Mouse (Mus musculus): Measurements from ENCODE around the gene Dnaja3. TPM values are rescaled to one million over a fixed set of nuclear protein-coding genes. Genes with fewer than 3 reads are reported as not detected.

The Dnaja3 gene
- polyA plus RNA-seq, 1 experiment from 2014 or later = 57.0 TPM

DNA sequence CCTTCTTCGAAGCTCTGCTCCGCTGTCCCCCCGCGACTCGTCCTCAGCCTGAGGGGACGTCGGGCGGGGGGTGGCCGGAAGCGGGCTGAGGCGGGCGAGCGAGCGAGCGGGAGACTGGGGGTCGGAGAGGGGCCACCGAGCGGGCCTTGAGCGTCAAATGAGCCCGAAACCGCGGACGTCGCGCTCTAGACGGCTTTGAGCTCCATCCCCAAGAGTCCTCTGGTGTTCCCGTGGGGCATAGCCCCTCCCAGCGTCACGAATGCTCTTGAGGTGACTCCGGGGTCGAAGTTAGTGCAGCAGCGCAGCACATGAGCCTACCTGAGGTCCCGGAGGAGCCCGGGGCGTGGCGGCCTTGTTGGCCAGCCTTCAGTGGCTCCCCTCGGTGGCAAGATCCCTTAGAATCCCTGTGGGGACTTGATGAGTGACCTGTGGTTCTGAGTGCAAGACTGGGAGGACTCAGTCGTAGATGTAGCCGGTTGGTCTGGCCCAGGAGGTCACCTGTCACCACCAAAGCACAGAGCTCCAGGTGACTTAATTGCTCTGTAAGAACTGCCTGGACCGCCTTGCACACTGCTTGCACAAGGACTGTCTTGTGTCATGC, 86.8 kb downstream of the Dnaja3 start:
- no peaks in the 10 kb centered on the region for H3K9me3 ChIP-seq (ENCODE audit: control insufficient read depth, low read length)
- DNase-seq (ENCODE audit: low spot score, missing footprints) (no peak), ATAC-seq (ENCODE audit: low FRiP score) (no peak; the same call in 1 of the 2 replicates)
- H3K9ac ChIP-seq (ENCODE audit: low read length) = peak overlapping the region; percentile 88
- WGBS = 2% methylated on average over 40 of the region's 40 CpGs
- H3K4me3 ChIP-seq (ENCODE audit: low read depth, low read length) = peak overlapping the region; percentile 85
- peak overlapping the region; percentile 46; the same call in 1 of the 2 replicates for H3K27ac ChIP-seq (ENCODE audit: low read depth, low read length)
- H3K4me2 ChIP-seq = peak overlapping the region; percentile 85
- H3K4me1 ChIP-seq (ENCODE audit: control insufficient read depth, insufficient read depth, low read length) = peaks cover 5% of the 10 kb centered on the region
- no peaks in the 10 kb centered on the region for H3K36me3 ChIP-seq (ENCODE audit: control insufficient read depth, insufficient read depth, low read length)
- H3K27me3 ChIP-seq (ENCODE audit: control insufficient read depth, insufficient read depth, low read length) = no peaks in the 10 kb centered on the region

DNA sequence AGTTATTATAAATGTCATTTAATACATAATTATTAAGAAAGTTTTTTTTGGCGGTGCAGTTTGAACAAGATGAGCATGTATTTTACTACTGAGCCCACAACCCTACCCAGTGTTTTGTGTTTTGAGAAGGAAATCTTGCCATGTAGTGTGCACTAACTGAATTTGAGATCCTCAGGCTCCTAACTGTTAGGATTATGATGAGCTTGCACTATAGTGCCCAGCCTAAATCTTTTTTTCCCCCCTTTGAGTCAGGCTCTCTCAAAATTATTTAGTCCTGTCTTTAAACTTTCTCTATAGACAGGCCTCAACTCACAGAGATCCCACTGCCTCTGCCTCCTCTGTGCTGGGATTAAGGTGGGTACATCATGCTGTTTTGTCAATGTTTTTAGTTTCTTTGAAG, 87.7 kb downstream of the Dnaja3 start:
- Histone ChIP-seq H3K4me2 (no peak overlapping the region), H3K27me3 (ENCODE audit: control insufficient read depth, insufficient read depth, low read length) (no peaks in the 10 kb centered on the region), H3K9me3 (ENCODE audit: control insufficient read depth, low read length) (no peaks in the 10 kb centered on the region), H3K36me3 (ENCODE audit: control insufficient read depth, insufficient read depth, low read length) (no peaks in the 10 kb centered on the region), H3K27ac (ENCODE audit: low read depth, low read length) (no peak overlapping the region), H3K9ac (ENCODE audit: low read length) (no peak overlapping the region), H3K4me1 (ENCODE audit: control insufficient read depth, insufficient read depth, low read length) (peaks cover 5% of the 10 kb centered on the region), H3K4me3 (ENCODE audit: low read depth, low read length) (no peak overlapping the region)
- no peak for DNase-seq (ENCODE audit: low spot score, missing footprints)
- WGBS = 95% methylated on average over 1 of the region's 1 CpGs
- no peak for ATAC-seq (ENCODE audit: low FRiP score)

DNA sequence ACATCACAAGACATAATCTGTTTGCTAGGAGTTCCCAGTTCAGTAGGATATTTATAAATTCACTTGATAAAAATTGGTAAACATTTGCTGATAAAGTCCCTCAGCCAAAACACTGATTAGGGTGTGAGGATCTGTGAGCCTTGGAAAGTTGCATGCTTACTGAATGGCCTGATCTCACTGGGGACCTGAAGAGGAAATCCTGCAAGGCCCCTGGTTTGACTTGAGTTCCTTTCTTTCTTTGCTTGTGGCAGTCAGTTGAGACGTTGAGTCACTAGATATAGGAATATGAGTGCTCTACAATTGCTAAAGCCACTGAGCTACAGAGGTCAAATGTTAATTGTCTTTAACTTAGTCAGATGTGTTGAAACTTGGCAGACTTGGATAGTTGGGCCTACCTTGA, 88.2 kb downstream of the Dnaja3 start:
- DNase-seq (ENCODE audit: low spot score, missing footprints) (no peak), ATAC-seq (ENCODE audit: low FRiP score) (no peak)
- Histone ChIP-seq H3K4me3 (ENCODE audit: low read depth, low read length) (no peak overlapping the region), H3K4me2 (no peak overlapping the region), H3K9ac (ENCODE audit: low read length) (no peak overlapping the region), H3K27ac (ENCODE audit: low read depth, low read length) (no peak overlapping the region), H3K27me3 (ENCODE audit: control insufficient read depth, insufficient read depth, low read length) (no peaks in the 10 kb centered on the region), H3K9me3 (ENCODE audit: control insufficient read depth, low read length) (no peaks in the 10 kb centered on the region), H3K36me3 (ENCODE audit: control insufficient read depth, insufficient read depth, low read length) (no peaks in the 10 kb centered on the region), H3K4me1 (ENCODE audit: control insufficient read depth, insufficient read depth, low read length) (peaks cover 5% of the 10 kb centered on the region)
- WGBS = 81% methylated on average over 1 of the region's 1 CpGs

- no peak overlapping the region for H3K27ac ChIP-seq (ENCODE audit: low read depth, low read length)
- no peak for DNase-seq (ENCODE audit: low spot score, missing footprints)
- no peak overlapping the region for H3K9ac ChIP-seq (ENCODE audit: low read length)
- no peak for ATAC-seq (ENCODE audit: low FRiP score)
- no peaks in the 10 kb centered on the region for H3K9me3 ChIP-seq (ENCODE audit: control insufficient read depth, low read length)
- no peaks in the 10 kb centered on the region for H3K36me3 ChIP-seq (ENCODE audit: control insufficient read depth, insufficient read depth, low read length)
- H3K27me3 ChIP-seq (ENCODE audit: control insufficient read depth, insufficient read depth, low read length) = no peaks in the 10 kb centered on the region
- no peak overlapping the region for H3K4me3 ChIP-seq (ENCODE audit: low read depth, low read length)
- 90% methylated on average over 3 of the region's 3 CpGs for WGBS
- peaks cover 5% of the 10 kb centered on the region for H3K4me1 ChIP-seq (ENCODE audit: control insufficient read depth, insufficient read depth, low read length)
- H3K4me2 ChIP-seq = no peak overlapping the region
These were observed 91.1 kb downstream of the Dnaja3 start for GRCm38 (mm10) chr16:4730776-4731358.

DNA sequence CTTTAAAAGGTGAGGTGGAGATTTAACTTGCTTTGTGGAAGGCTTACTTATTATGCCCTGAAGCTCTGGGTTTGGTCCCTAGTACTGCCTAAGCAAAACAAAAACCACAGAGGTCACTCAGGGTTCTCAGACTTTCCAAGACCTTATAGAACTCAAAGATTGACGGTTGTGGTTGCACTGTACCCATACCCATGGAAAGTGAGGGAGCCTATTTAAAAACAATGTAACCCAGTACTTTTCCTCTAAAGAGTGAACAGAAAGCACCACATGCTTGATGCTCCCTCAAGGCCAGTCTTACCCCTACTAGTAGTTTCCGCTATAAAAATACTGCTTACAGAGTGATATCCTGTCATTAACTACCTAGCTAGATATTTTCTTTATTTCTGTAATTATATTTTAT, 96.5 kb downstream of the Dnaja3 start:
- Histone ChIP-seq H3K4me3 (ENCODE audit: low read depth, low read length) (no peak overlapping the region), H3K9ac (ENCODE audit: low read length) (no peak overlapping the region), H3K27ac (ENCODE audit: low read depth, low read length) (no peak overlapping the region), H3K4me2 (no peak overlapping the region), H3K9me3 (ENCODE audit: control insufficient read depth, low read length) (no peaks in the 10 kb centered on the region), H3K27me3 (ENCODE audit: control insufficient read depth, insufficient read depth, low read length) (no peaks in the 10 kb centered on the region), H3K36me3 (ENCODE audit: control insufficient read depth, insufficient read depth, low read length) (no peaks in the 10 kb centered on the region), H3K4me1 (ENCODE audit: control insufficient read depth, insufficient read depth, low read length) (no peaks in the 10 kb centered on the region)
- ATAC-seq (ENCODE audit: low FRiP score) (no peak), DNase-seq (ENCODE audit: low spot score, missing footprints) (no peak)
- WGBS = 95% methylated on average over 2 of the region's 2 CpGs

GRCm38 (mm10) chr16:4739994-4740393, 100.2 kb downstream of the Dnaja3 start:
- no peak for ATAC-seq (ENCODE audit: low FRiP score)
- Histone ChIP-seq H3K4me2 (no peak overlapping the region), H3K4me1 (ENCODE audit: control insufficient read depth, insufficient read depth, low read length) (no peaks in the 10 kb centered on the region), H3K9me3 (ENCODE audit: control insufficient read depth, low read length) (no peaks in the 10 kb centered on the region), H3K27me3 (ENCODE audit: control insufficient read depth, insufficient read depth, low read length) (no peaks in the 10 kb centered on the region), H3K27ac (ENCODE audit: low read depth, low read length) (no peak overlapping the region), H3K4me3 (ENCODE audit: low read depth, low read length) (no peak overlapping the region), H3K9ac (ENCODE audit: low read length) (no peak overlapping the region), H3K36me3 (ENCODE audit: control insufficient read depth, insufficient read depth, low read length) (no peaks in the 10 kb centered on the region)
- 90% methylated on average over 2 of the region's 2 CpGs for WGBS
- DNase-seq (ENCODE audit: low spot score, missing footprints) = no peak

DNA sequence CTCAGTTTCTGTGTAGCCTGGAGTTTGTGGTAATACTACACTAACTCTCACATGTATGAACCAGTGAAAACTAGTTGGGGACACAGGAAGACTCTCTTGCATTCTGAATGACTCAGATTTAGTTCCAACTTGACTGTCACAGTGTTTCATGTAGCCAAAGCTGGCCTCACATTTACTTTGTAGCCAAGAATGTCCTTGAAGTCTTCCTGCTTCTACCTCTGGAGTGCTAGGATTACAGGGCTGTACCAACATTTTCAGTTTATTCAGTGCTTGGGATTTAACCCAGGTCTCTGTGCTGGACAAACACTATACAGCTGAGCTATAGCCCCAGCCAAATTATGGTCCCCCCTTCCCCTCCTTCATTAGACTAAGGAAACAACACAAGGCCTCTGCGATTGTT, 102.4 kb downstream of the Dnaja3 start:
- Histone ChIP-seq H3K4me2 (no peak overlapping the region), H3K27ac (ENCODE audit: low read depth, low read length) (no peak overlapping the region), H3K4me3 (ENCODE audit: low read depth, low read length) (no peak overlapping the region), H3K9me3 (ENCODE audit: control insufficient read depth, low read length) (no peaks in the 10 kb centered on the region), H3K36me3 (ENCODE audit: control insufficient read depth, insufficient read depth, low read length) (no peaks in the 10 kb centered on the region), H3K4me1 (ENCODE audit: control insufficient read depth, insufficient read depth, low read length) (no peaks in the 10 kb centered on the region), H3K9ac (ENCODE audit: low read length) (no peak overlapping the region), H3K27me3 (ENCODE audit: control insufficient read depth, insufficient read depth, low read length) (no peaks in the 10 kb centered on the region)
- WGBS = 97% methylated on average over 1 of the region's 1 CpGs
- DNase-seq (ENCODE audit: low spot score, missing footprints) (peak; percentile 56), ATAC-seq (ENCODE audit: low FRiP score) (no peak)

- no peak for DNase-seq (ENCODE audit: low spot score, missing footprints)
- Histone ChIP-seq H3K4me2 (no peak overlapping the region), H3K9me3 (ENCODE audit: control insufficient read depth, low read length) (no peaks in the 10 kb centered on the region), H3K9ac (ENCODE audit: low read length) (no peak overlapping the region), H3K36me3 (ENCODE audit: control insufficient read depth, insufficient read depth, low read length) (no peaks in the 10 kb centered on the region), H3K27me3 (ENCODE audit: control insufficient read depth, insufficient read depth, low read length) (no peaks in the 10 kb centered on the region), H3K27ac (ENCODE audit: low read depth, low read length) (no peak overlapping the region), H3K4me3 (ENCODE audit: low read depth, low read length) (no peak overlapping the region), H3K4me1 (ENCODE audit: control insufficient read depth, insufficient read depth, low read length) (no peaks in the 10 kb centered on the region)
- WGBS = 92% methylated on average over 3 of the region's 3 CpGs
- ATAC-seq (ENCODE audit: low FRiP score) = no peak
These were observed 112.4 kb downstream of the Dnaja3 start for GRCm38 (mm10) chr16:4752155-4752554.

DNA sequence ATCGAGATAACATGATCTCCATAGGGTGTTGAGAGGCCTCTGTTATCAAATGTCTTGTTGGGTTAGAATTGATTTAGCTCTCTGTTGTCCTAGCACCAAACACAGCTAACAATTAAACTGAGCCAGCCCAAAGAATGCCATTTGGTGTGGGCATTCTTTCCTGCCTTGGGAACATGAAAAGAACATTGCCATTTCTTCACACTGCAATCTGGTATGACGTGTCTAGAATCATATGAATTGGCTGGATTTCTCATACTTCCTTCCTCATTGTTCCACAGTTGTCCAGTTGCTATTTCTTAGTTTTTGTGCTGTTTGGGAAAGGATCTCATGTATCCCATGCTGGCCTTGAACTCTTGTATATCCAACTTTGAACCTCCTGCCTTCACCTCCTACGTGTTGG, 114.3 kb downstream of the Dnaja3 start:
- no peak overlapping the region for H3K27ac ChIP-seq (ENCODE audit: low read depth, low read length)
- ATAC-seq (ENCODE audit: low FRiP score) (no peak), DNase-seq (ENCODE audit: low spot score, missing footprints) (no peak)
- no peak overlapping the region for H3K4me2 ChIP-seq
- H3K4me3 ChIP-seq (ENCODE audit: low read depth, low read length) = no peak overlapping the region
- H3K9ac ChIP-seq (ENCODE audit: low read length) = no peak overlapping the region
- WGBS = 91% methylated on average over 3 of the region's 3 CpGs
- H3K4me1 ChIP-seq (ENCODE audit: control insufficient read depth, insufficient read depth, low read length) = no peaks in the 10 kb centered on the region
- H3K9me3 ChIP-seq (ENCODE audit: control insufficient read depth, low read length) = no peaks in the 10 kb centered on the region
- no peaks in the 10 kb centered on the region for H3K36me3 ChIP-seq (ENCODE audit: control insufficient read depth, insufficient read depth, low read length)
- no peaks in the 10 kb centered on the region for H3K27me3 ChIP-seq (ENCODE audit: control insufficient read depth, insufficient read depth, low read length)

Data from midbrain, embryonic 11.5 days (tissue).